ENCODE assay signal across 9 mouse cellular contexts in the genomic region with DNA sequence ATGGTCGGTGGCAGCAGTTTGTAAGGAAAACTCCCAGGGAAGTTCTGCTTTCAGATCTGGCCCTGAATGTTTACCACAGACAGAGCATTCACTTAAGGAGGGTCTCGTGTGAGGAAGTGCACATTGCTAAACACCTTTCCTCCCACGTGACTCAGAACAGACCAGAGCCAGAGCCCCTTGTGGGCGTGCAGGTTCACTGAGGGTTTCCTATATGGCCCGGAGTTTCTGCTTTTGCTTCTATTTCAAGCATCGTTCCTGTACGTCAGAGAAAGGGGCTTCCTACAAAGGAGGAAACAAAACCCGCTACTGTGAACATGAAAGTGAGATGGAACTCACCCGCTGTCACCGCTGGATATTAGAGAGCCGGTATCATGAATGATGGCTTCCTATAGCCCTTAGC.
DNase-seq lines count a peak whose midpoint lies in the region; ATAC-seq and TF ChIP-seq lines count a peak whose summit lies in the region.
"Had no signal": no experiment of that assay in that cellular context is flagged by ENCODE, and none has a peak within 500 bp of the region (broad histone marks: within the 10 kb centered on the region; RNA-seq: fewer than 3 reads in every experiment).

No protein-coding gene starts in this region.

- no peak for TF ChIP-seq CTCF in lung, adult 2 months (IDR thresholded peaks at IDR 0.05; ENCODE audit: insufficient read depth, low read length)
- TF ChIP-seq CTCF in midbrain, postnatal 0 days (IDR thresholded peaks at IDR 0.05): no peak

- no peak for ATAC-seq in liver, embryonic 12.5 days
- peak; percentile 92 for ATAC-seq in monocyte, adult 5-6 weeks (replicated peaks; ENCODE audit: insufficient number of reproducible peaks, low FRiP score, low TSS enrichment, poor library complexity, severe bottlenecking)
- ATAC-seq in midbrain, postnatal 0 days (ENCODE audit: low FRiP score): no peak

- peak; percentile 54 to 60 for DNase-seq in lung, adult 18-20 months
- DNase-seq in lung, adult 2 months: no peak
- DNase-seq in frontal cortex, postnatal 14 days (ENCODE audit: low spot score in 2 of 2): no peak
- no peak for DNase-seq in midbrain, postnatal 0 days (ENCODE audit: low spot score)
- no peak for DNase-seq in yolk sac, embryonic 10.5 days (ENCODE audit: low spot score)

- no peak overlapping the region for H3K4me3 ChIP-seq in lung, adult 2 months (replicated peaks; ENCODE audit: extremely low read depth, low read depth, low read length)
- no peak overlapping the region for H3K4me3 ChIP-seq in liver, embryonic 12.5 days
- no peak overlapping the region for H3K4me3 ChIP-seq in midbrain, postnatal 0 days (ENCODE audit: low read depth, low read length)
- H3K4me3 ChIP-seq: embryonic facial prominence, embryonic 13.5 days; stomach, embryonic 15.5 days had no signal

- no peaks in the 10 kb centered on the region for H3K36me3 ChIP-seq in liver, embryonic 12.5 days
- no peaks in the 10 kb centered on the region for H3K36me3 ChIP-seq in midbrain, postnatal 0 days (ENCODE audit: insufficient read depth, low read length)
- H3K36me3 ChIP-seq: embryonic facial prominence, embryonic 13.5 days; stomach, embryonic 15.5 days had no signal

- no peaks in the 10 kb centered on the region for H3K27me3 ChIP-seq in liver, embryonic 12.5 days (replicated peaks)
- H3K27me3 ChIP-seq in midbrain, postnatal 0 days (ENCODE audit: insufficient read depth, low read length): no peaks in the 10 kb centered on the region
- H3K27me3 ChIP-seq: embryonic facial prominence, embryonic 13.5 days; stomach, embryonic 15.5 days had no signal

- WGBS in lung, adult 2 months: 37% methylated on average over 11 of the region's 11 CpGs
- WGBS in liver, embryonic 12.5 days (ENCODE audit: insufficient replicate concordance): 18% methylated on average over 11 of the region's 11 CpGs
- 85% methylated on average over 11 of the region's 11 CpGs for WGBS in midbrain, postnatal 0 days

- no peak for TF ChIP-seq POLR2A in lung, adult 2 months (IDR thresholded peaks at IDR 0.05; ENCODE audit: borderline replicate concordance, extremely low read depth, low read depth, low read length)

- no peaks in the 10 kb centered on the region for H3K9me3 ChIP-seq in liver, embryonic 12.5 days (replicated peaks)
- H3K9me3 ChIP-seq in midbrain, postnatal 0 days (ENCODE audit: low read length): no peaks in the 10 kb centered on the region
- H3K9me3 ChIP-seq: embryonic facial prominence, embryonic 13.5 days; stomach, embryonic 15.5 days had no signal

- no peak overlapping the region for H3K27ac ChIP-seq in liver, embryonic 12.5 days
- H3K27ac ChIP-seq in midbrain, postnatal 0 days (ENCODE audit: low read depth, low read length): no peak overlapping the region
- H3K27ac ChIP-seq: embryonic facial prominence, embryonic 13.5 days; stomach, embryonic 15.5 days had no signal

- H3K4me1 ChIP-seq in lung, adult 2 months (ENCODE audit: control insufficient read depth, insufficient read depth, low read length): no peaks in the 10 kb centered on the region
- peaks cover 26% of the 10 kb centered on the region for H3K4me1 ChIP-seq in liver, embryonic 12.5 days
- no peaks in the 10 kb centered on the region for H3K4me1 ChIP-seq in midbrain, postnatal 0 days (ENCODE audit: insufficient read depth, low read length)

- H3K4me2 ChIP-seq in liver, embryonic 12.5 days: peak overlapping the region; percentile 34; the same call in 1 of the 2 replicates
- H3K4me2 ChIP-seq in midbrain, postnatal 0 days (ENCODE audit: low read depth, low read length, poor library complexity, severe bottlenecking): no peak overlapping the region
- H3K4me2 ChIP-seq: embryonic facial prominence, embryonic 13.5 days; stomach, embryonic 15.5 days had no signal

- no peak overlapping the region for H3K9ac ChIP-seq in liver, embryonic 12.5 days
- H3K9ac ChIP-seq in midbrain, postnatal 0 days (replicated peaks; ENCODE audit: low read length, poor library complexity, severe bottlenecking): no peak overlapping the region
- H3K9ac ChIP-seq: embryonic facial prominence, embryonic 13.5 days; stomach, embryonic 15.5 days had no signal

Comparison
In these comparisons a context has a peak if more than half of its experiments do, and no peak if none do; other contexts are left out.
1. DNase-seq: peak in lung, adult 18-20 months (2 of 2); none in lung, adult 2 months (single experiment), frontal cortex, postnatal 14 days (0 of 2), midbrain, postnatal 0 days (single experiment) and yolk sac, embryonic 10.5 days (single experiment).